Mouse (Mus musculus): ENCODE results near the gene Rad51b. TPM values are rescaled to one million over a fixed set of nuclear protein-coding genes. Genes with fewer than 3 reads are reported as not detected.

The Rad51b gene
- polyA plus RNA-seq, 1 experiment from 2014 or later, result 7.8 TPM

DNA sequence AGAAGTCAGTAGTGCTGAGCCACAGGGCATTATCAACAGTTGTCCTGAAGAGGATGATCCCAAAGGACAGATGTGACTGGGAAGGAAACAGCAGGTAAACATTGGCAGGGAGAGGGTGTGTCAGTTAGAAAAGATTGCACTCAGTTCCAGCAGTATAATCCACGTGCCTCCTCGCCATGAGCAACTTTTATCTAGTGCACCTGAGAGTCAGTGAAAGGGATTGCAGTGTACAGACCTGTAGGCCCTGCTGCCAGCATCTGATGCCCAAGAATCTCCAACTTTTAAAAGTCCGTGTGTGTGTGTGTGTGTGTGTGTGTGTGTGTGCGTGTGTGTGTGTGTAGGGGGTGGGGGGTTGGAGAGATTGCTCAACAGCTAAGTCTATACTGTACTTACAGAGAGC, 195.5 kb downstream of the Rad51b start:
- Histone ChIP-seq H3K9ac (ENCODE audit: low read length) (no peak overlapping the region), H3K27me3 (ENCODE audit: control insufficient read depth, insufficient read depth, low read length) (no peaks in the 10 kb centered on the region), H3K4me2 (ENCODE audit: low read depth, low read length) (no peak overlapping the region), H3K4me3 (replicated peaks; ENCODE audit: low read length) (no peak overlapping the region), H3K9me3 (replicated peaks; ENCODE audit: control insufficient read depth, low read length) (no peaks in the 10 kb centered on the region), H3K4me1 (ENCODE audit: control insufficient read depth, insufficient read depth, low read length) (no peaks in the 10 kb centered on the region), H3K36me3 (ENCODE audit: control insufficient read depth, insufficient read depth, low read length) (no peaks in the 10 kb centered on the region), H3K27ac (ENCODE audit: low read length) (peak overlapping the region; percentile 53; the same call in 1 of the 2 replicates)
- 69% methylated on average over 4 of the region's 4 CpGs for WGBS
- ATAC-seq (ENCODE audit: insufficient read depth, low FRiP score), result no peak

GRCm38 (mm10) chr12:79493481-79493880, 196.4 kb downstream of the Rad51b start:
- H3K9ac ChIP-seq (ENCODE audit: low read length), result no peak overlapping the region
- 43% methylated on average over 2 of the region's 2 CpGs for WGBS
- no peaks in the 10 kb centered on the region for H3K4me1 ChIP-seq (ENCODE audit: control insufficient read depth, insufficient read depth, low read length)
- H3K4me3 ChIP-seq (replicated peaks; ENCODE audit: low read length), result no peak overlapping the region
- no peaks in the 10 kb centered on the region for H3K9me3 ChIP-seq (replicated peaks; ENCODE audit: control insufficient read depth, low read length)
- no peaks in the 10 kb centered on the region for H3K36me3 ChIP-seq (ENCODE audit: control insufficient read depth, insufficient read depth, low read length)
- H3K4me2 ChIP-seq (ENCODE audit: low read depth, low read length), result no peak overlapping the region
- no peaks in the 10 kb centered on the region for H3K27me3 ChIP-seq (ENCODE audit: control insufficient read depth, insufficient read depth, low read length)
- no peak for ATAC-seq (ENCODE audit: insufficient read depth, low FRiP score)
- peak overlapping the region; percentile 28; the same call in 1 of the 2 replicates for H3K27ac ChIP-seq (ENCODE audit: low read length)

DNA sequence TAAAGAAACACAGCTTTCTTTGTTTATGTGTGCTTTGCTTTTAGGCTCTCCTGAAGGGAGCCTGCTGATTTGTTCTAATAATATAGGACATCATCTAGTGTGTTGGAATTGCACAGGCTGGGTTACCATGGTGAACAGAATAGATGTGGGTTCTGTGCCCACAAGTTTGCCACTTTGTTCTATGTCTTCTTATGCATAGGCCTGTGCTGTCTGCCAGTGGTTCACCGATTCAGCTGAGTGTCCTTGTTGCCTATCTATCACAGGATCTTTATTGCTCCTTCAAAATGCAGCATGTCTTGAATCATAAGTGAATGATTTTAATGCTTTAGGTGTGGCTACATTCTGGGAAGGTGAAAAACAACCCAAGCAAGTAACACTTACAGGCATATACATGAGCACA, 201.2 kb downstream of the Rad51b start:
- Histone ChIP-seq H3K9me3 (replicated peaks; ENCODE audit: control insufficient read depth, low read length) (no peaks in the 10 kb centered on the region), H3K27me3 (ENCODE audit: control insufficient read depth, insufficient read depth, low read length) (no peaks in the 10 kb centered on the region), H3K4me2 (ENCODE audit: low read depth, low read length) (no peak overlapping the region), H3K36me3 (ENCODE audit: control insufficient read depth, insufficient read depth, low read length) (no peaks in the 10 kb centered on the region), H3K27ac (ENCODE audit: low read length) (no peak overlapping the region), H3K4me1 (ENCODE audit: control insufficient read depth, insufficient read depth, low read length) (peaks cover 14% of the 10 kb centered on the region; the same call in 1 of the 2 replicates), H3K4me3 (replicated peaks; ENCODE audit: low read length) (no peak overlapping the region), H3K9ac (ENCODE audit: low read length) (no peak overlapping the region)
- 75% methylated on average over 1 of the region's 1 CpGs for WGBS
- no peak for ATAC-seq (ENCODE audit: insufficient read depth, low FRiP score)

GRCm38 (mm10) chr12:79499809-79500208, 202.7 kb downstream of the Rad51b start:
- H3K36me3 ChIP-seq (ENCODE audit: control insufficient read depth, insufficient read depth, low read length), result no peaks in the 10 kb centered on the region
- peaks cover 22% of the 10 kb centered on the region for H3K4me1 ChIP-seq (ENCODE audit: control insufficient read depth, insufficient read depth, low read length)
- no peak overlapping the region for H3K9ac ChIP-seq (ENCODE audit: low read length)
- H3K4me2 ChIP-seq (ENCODE audit: low read depth, low read length), result no peak overlapping the region
- no peak overlapping the region for H3K4me3 ChIP-seq (replicated peaks; ENCODE audit: low read length)
- H3K27ac ChIP-seq (ENCODE audit: low read length), result no peak overlapping the region
- no peak for ATAC-seq (ENCODE audit: insufficient read depth, low FRiP score)
- no peaks in the 10 kb centered on the region for H3K9me3 ChIP-seq (replicated peaks; ENCODE audit: control insufficient read depth, low read length)
- 82% methylated on average over 5 of the region's 5 CpGs for WGBS
- no peaks in the 10 kb centered on the region for H3K27me3 ChIP-seq (ENCODE audit: control insufficient read depth, insufficient read depth, low read length)

GRCm38 (mm10) chr12:79501877-79502276, 204.8 kb downstream of the Rad51b start:
- peaks cover 30% of the 10 kb centered on the region for H3K4me1 ChIP-seq (ENCODE audit: control insufficient read depth, insufficient read depth, low read length)
- WGBS, result 44% methylated on average over 3 of the region's 3 CpGs

GRCm38 (mm10) chr12:79502862-79503581, 205.9 kb downstream of the Rad51b start:
- Histone ChIP-seq H3K9me3 (replicated peaks; ENCODE audit: control insufficient read depth, low read length) (no peaks in the 10 kb centered on the region), H3K4me1 (ENCODE audit: control insufficient read depth, insufficient read depth, low read length) (peaks cover 31% of the 10 kb centered on the region), H3K36me3 (ENCODE audit: control insufficient read depth, insufficient read depth, low read length) (no peaks in the 10 kb centered on the region), H3K27me3 (ENCODE audit: control insufficient read depth, insufficient read depth, low read length) (no peaks in the 10 kb centered on the region), H3K4me3 (replicated peaks; ENCODE audit: low read length) (no peak overlapping the region), H3K9ac (ENCODE audit: low read length) (no peak overlapping the region), H3K4me2 (ENCODE audit: low read depth, low read length) (peak overlapping the region; percentile 10; the same call in 1 of the 2 replicates), H3K27ac (ENCODE audit: low read length) (peak overlapping the region; percentile 66)
- ATAC-seq (ENCODE audit: insufficient read depth, low FRiP score), result peak; percentile 14; the same call in 1 of the 2 replicates
- 43% methylated on average over 11 of the region's 11 CpGs for WGBS

More at GRCm38 (mm10) chr12:79501877-79502276, 204.8 kb downstream of the Rad51b start:
- H3K9ac ChIP-seq (ENCODE audit: low read length), result no peak overlapping the region
- peak overlapping the region; percentile 79 for H3K27ac ChIP-seq (ENCODE audit: low read length)
- ATAC-seq (ENCODE audit: insufficient read depth, low FRiP score), result no peak
- no peaks in the 10 kb centered on the region for H3K27me3 ChIP-seq (ENCODE audit: control insufficient read depth, insufficient read depth, low read length)
- H3K36me3 ChIP-seq (ENCODE audit: control insufficient read depth, insufficient read depth, low read length), result no peaks in the 10 kb centered on the region
- H3K4me2 ChIP-seq (ENCODE audit: low read depth, low read length), result no peak overlapping the region
- no peaks in the 10 kb centered on the region for H3K9me3 ChIP-seq (replicated peaks; ENCODE audit: control insufficient read depth, low read length)
- H3K4me3 ChIP-seq (replicated peaks; ENCODE audit: low read length), result no peak overlapping the region

DNA sequence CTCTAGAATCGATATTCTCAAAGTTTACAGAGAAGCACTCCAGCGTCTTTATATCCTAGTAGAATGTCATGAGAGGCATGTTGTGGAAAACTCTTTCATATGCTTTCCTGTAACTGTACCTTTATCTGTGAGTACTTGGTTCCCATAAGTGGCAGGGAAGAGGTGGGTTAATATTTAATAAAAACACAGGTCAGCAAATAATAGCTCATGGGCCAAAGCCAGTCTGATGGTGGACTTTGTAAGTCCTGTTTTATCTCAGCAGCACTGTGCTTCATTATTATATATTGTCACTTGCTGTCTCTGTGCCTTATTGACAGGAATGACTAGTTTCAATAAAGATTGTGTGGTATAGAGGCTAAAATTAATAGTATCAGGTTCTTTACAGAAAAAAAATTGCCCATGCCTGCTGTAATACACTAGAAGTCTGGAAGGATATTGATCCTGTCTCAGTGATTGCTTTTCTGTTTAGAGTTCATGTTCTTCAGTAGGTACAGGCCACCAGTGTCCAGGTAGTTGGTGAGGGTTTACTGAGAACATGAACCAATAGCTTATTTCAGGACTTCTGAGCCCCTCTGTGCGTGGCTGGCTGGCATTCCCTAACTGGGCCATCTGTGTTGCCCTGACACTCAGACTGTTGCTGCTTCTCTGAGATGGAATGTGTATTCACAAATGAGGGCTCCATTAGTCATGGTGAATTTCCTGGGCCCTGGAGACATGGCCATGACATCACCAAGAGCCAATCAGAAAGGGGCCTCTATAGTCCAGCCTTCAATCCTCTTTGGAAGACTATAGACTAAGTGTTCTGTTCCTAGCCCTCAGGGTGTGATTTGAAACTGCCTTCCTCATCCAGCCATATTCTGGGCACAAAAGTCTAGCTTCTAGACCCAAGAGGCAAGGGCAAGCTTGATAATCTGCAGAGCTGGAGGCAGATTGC, 206.8 kb downstream of the Rad51b start:
- Histone ChIP-seq H3K36me3 (ENCODE audit: control insufficient read depth, insufficient read depth, low read length) (no peaks in the 10 kb centered on the region), H3K9ac (ENCODE audit: low read length) (no peak overlapping the region), H3K4me1 (ENCODE audit: control insufficient read depth, insufficient read depth, low read length) (peaks cover 31% of the 10 kb centered on the region), H3K9me3 (replicated peaks; ENCODE audit: control insufficient read depth, low read length) (no peaks in the 10 kb centered on the region), H3K27ac (ENCODE audit: low read length) (peak overlapping the region; percentile 66), H3K27me3 (ENCODE audit: control insufficient read depth, insufficient read depth, low read length) (no peaks in the 10 kb centered on the region), H3K4me3 (replicated peaks; ENCODE audit: low read length) (no peak overlapping the region), H3K4me2 (ENCODE audit: low read depth, low read length) (no peak overlapping the region; the same call in 1 of the 2 replicates)
- WGBS, result 61% methylated on average over 3 of the region's 3 CpGs
- peak; percentile 66 for ATAC-seq (ENCODE audit: insufficient read depth, low FRiP score)

GRCm38 (mm10) chr12:79504641-79505040, 207.6 kb downstream of the Rad51b start:
- H3K4me2 ChIP-seq (ENCODE audit: low read depth, low read length), result no peak overlapping the region
- H3K27me3 ChIP-seq (ENCODE audit: control insufficient read depth, insufficient read depth, low read length), result no peaks in the 10 kb centered on the region
- peaks cover 31% of the 10 kb centered on the region for H3K4me1 ChIP-seq (ENCODE audit: control insufficient read depth, insufficient read depth, low read length)
- H3K9me3 ChIP-seq (replicated peaks; ENCODE audit: control insufficient read depth, low read length), result no peaks in the 10 kb centered on the region
- H3K36me3 ChIP-seq (ENCODE audit: control insufficient read depth, insufficient read depth, low read length), result no peaks in the 10 kb centered on the region
- H3K4me3 ChIP-seq (replicated peaks; ENCODE audit: low read length), result no peak overlapping the region
- 90% methylated on average over 1 of the region's 1 CpGs for WGBS
- ATAC-seq (ENCODE audit: insufficient read depth, low FRiP score), result no peak
- H3K9ac ChIP-seq (ENCODE audit: low read length), result no peak overlapping the region
- peak overlapping the region; percentile 66 for H3K27ac ChIP-seq (ENCODE audit: low read length)

DNA sequence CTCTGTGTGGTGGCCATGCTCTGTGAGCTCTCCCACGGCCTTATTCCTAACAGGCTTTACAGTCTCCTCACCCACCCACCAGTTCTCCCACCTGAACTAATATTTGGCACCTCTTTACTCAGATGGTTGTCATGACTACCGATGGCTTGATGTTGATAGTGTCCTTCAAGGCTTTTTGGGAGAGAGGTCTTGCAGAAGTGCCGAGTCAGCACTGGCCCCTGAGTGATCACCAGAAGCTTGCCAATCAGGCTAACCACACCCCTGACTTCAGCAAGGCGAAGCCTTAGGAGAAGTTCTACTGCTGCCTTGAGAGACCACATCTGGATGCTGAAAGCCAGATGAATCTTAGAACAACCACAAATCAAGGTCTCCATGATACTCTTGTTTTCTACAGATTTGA, 209.3 kb downstream of the Rad51b start:
- H3K27ac ChIP-seq (ENCODE audit: low read length), result peak overlapping the region; percentile 78

More for the DNA sequence above, 209.3 kb downstream of the Rad51b start:
- Histone ChIP-seq H3K36me3 (ENCODE audit: control insufficient read depth, insufficient read depth, low read length) (no peaks in the 10 kb centered on the region), H3K9me3 (replicated peaks; ENCODE audit: control insufficient read depth, low read length) (no peaks in the 10 kb centered on the region), H3K4me2 (ENCODE audit: low read depth, low read length) (no peak overlapping the region), H3K4me1 (ENCODE audit: control insufficient read depth, insufficient read depth, low read length) (peaks cover 36% of the 10 kb centered on the region), H3K4me3 (replicated peaks; ENCODE audit: low read length) (no peak overlapping the region), H3K9ac (ENCODE audit: low read length) (0 out of 2 replicates have a peak overlapping the region, but pooled peaks have one; percentile 20), H3K27me3 (ENCODE audit: control insufficient read depth, insufficient read depth, low read length) (no peaks in the 10 kb centered on the region)
- 39% methylated on average over 4 of the region's 4 CpGs for WGBS
- no peak for ATAC-seq (ENCODE audit: insufficient read depth, low FRiP score)
